In the genomic region with DNA sequence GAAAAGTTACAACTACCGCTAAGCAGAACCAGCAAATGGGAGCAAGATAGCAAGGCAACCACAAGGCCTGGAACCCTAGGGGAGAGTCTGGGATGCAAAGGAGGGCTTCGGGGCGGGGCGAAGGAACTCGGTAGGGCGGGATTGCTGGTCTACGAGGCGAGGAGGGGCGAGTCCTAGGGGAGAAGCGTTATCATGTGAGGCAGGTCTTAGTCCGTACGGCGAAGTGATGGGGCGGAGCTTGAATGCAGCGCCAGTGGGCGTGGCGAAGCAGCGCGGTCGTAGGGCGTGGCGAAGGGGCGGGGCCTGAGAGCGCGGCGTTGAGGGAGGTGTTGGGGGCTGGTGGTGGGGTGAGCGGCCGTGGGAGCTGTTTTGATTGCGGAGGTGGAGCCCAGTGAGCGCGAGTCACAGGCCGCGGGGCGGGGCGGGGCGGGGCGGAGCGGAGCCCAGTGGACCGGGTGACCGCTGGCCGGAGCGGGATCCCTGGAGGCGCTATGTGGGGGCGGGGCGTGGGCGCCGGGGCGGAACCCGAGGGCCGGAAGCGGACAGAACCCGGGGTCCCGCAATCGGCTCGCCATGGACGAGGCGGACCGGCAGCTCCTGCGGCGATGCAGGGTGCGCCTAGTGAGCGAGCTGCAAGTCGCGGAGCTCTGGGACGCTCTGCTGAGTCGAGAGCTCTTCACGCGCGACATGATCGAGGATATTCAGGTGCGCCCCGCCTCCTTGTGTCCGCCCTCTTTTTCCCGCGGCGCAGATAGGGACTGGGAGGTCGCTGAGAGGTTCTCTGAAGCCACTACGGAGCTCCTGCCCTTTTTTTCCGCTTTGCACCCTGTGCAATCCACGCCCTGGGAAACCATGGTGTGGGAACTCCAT, we compare ENCODE assay signal across 7 mouse cellular contexts. TPM values are rescaled to one million over a fixed set of nuclear protein-coding genes. Genes with fewer than 3 reads are reported as not detected.
DNase-seq lines count a peak whose midpoint lies in the region; ATAC-seq lines count a peak whose summit lies in the region.

Gene Casp9, plus strand, starts transcription at position 331 of the 870 bp plus-strand sequence.

- peak; percentile 98 for DNase-seq in adrenal gland, postnatal 14 days
- DNase-seq in embryonic facial prominence, embryonic 11.5 days (ENCODE audit: low spot score), result peak; percentile 97
- DNase-seq in heart, adult 11 months, result peak; percentile 100
- DNase-seq in kidney, adult 18-20 months, result peak; percentile 100
- DNase-seq in limb, embryonic 11.5 days (ENCODE audit: low spot score), result peak; percentile 99
- DNase-seq in midbrain, embryonic 14.5 days, result peak; percentile 96
- peak; percentile 98 to 99 for DNase-seq in spleen, adult 18-20 months

- under 1% methylated on average over 64 of the region's 80 CpGs for WGBS in embryonic facial prominence, embryonic 11.5 days
- under 1% methylated on average over 76 of the region's 80 CpGs for WGBS in limb, embryonic 11.5 days
- WGBS in midbrain, embryonic 14.5 days, result under 1% methylated on average over 79 of the region's 80 CpGs

- peak within 1 kb of the TSS; percentile 60 for H3K4me3 ChIP-seq in embryonic facial prominence, embryonic 11.5 days (ENCODE audit: low read depth, low read length)
- peak within 1 kb of the TSS; percentile 60 for H3K4me3 ChIP-seq in limb, embryonic 11.5 days (ENCODE audit: low read depth, low read length)
- peak within 1 kb of the TSS; percentile 75 for H3K4me3 ChIP-seq in midbrain, embryonic 14.5 days (replicated peaks; ENCODE audit: low read depth, low read length)

- peaks cover 4% of the 10 kb centered on the region; the same call in 1 of the 2 replicates for H3K4me1 ChIP-seq in embryonic facial prominence, embryonic 11.5 days (ENCODE audit: control insufficient read depth, insufficient read depth, low read length)
- peaks cover 2% of the 10 kb centered on the region; the same call in 1 of the 2 replicates for H3K4me1 ChIP-seq in limb, embryonic 11.5 days (ENCODE audit: control insufficient read depth, insufficient read depth, low read length)
- H3K4me1 ChIP-seq in midbrain, embryonic 14.5 days (ENCODE audit: control insufficient read depth, insufficient read depth, low read length), result peaks cover 16% of the 10 kb centered on the region

- H3K9me3 ChIP-seq in embryonic facial prominence, embryonic 11.5 days (replicated peaks; ENCODE audit: control insufficient read depth, low read length), result no peaks in the 10 kb centered on the region
- H3K9me3 ChIP-seq in limb, embryonic 11.5 days (ENCODE audit: control insufficient read depth, low read length), result no peaks in the 10 kb centered on the region
- no peaks in the 10 kb centered on the region for H3K9me3 ChIP-seq in midbrain, embryonic 14.5 days (ENCODE audit: control insufficient read depth, low read length)

- H3K27me3 ChIP-seq in embryonic facial prominence, embryonic 11.5 days (ENCODE audit: control insufficient read depth, insufficient read depth, low read length), result no peaks in the 10 kb centered on the region
- H3K27me3 ChIP-seq in limb, embryonic 11.5 days (ENCODE audit: control insufficient read depth, insufficient read depth, low read length), result no peaks in the 10 kb centered on the region
- no peaks in the 10 kb centered on the region for H3K27me3 ChIP-seq in midbrain, embryonic 14.5 days (ENCODE audit: control insufficient read depth, insufficient read depth, low read length)

- peak within 1 kb of the TSS; percentile 32 for H3K4me2 ChIP-seq in embryonic facial prominence, embryonic 11.5 days (ENCODE audit: low read depth, low read length)
- H3K4me2 ChIP-seq in limb, embryonic 11.5 days (ENCODE audit: low read depth, severe bottlenecking), result peak within 1 kb of the TSS; percentile 55
- H3K4me2 ChIP-seq in midbrain, embryonic 14.5 days (ENCODE audit: low read length), result peak within 1 kb of the TSS; percentile 69

- no peaks in the 10 kb centered on the region for H3K36me3 ChIP-seq in embryonic facial prominence, embryonic 11.5 days (replicated peaks; ENCODE audit: control insufficient read depth, insufficient read depth, low read depth, low read length)
- no peaks in the 10 kb centered on the region; the same call in 1 of the 2 replicates for H3K36me3 ChIP-seq in limb, embryonic 11.5 days (ENCODE audit: control insufficient read depth, insufficient read depth, low read length)
- peaks cover 16% of the 10 kb centered on the region for H3K36me3 ChIP-seq in midbrain, embryonic 14.5 days (ENCODE audit: control insufficient read depth, insufficient read depth, low read length)

- H3K9ac ChIP-seq in embryonic facial prominence, embryonic 11.5 days (replicated peaks; ENCODE audit: low read length), result peak within 1 kb of the TSS; percentile 61
- peak within 1 kb of the TSS; percentile 74 for H3K9ac ChIP-seq in limb, embryonic 11.5 days (ENCODE audit: low read length)
- H3K9ac ChIP-seq in midbrain, embryonic 14.5 days (replicated peaks; ENCODE audit: low read length), result peak within 1 kb of the TSS; percentile 70

- H3K27ac ChIP-seq in embryonic facial prominence, embryonic 11.5 days (replicated peaks; ENCODE audit: low read depth, low read length), result peak within 1 kb of the TSS; percentile 74
- peak within 1 kb of the TSS; percentile 70 for H3K27ac ChIP-seq in limb, embryonic 11.5 days (replicated peaks; ENCODE audit: low read depth, low read length)
- H3K27ac ChIP-seq in midbrain, embryonic 14.5 days (replicated peaks; ENCODE audit: low read depth, low read length), result peak within 1 kb of the TSS; percentile 91

- ATAC-seq in embryonic facial prominence, embryonic 11.5 days (replicated peaks; ENCODE audit: insufficient number of reproducible peaks, low FRiP score, low TSS enrichment, low read depth), result peak; percentile 78
- peak; percentile 86 for ATAC-seq in limb, embryonic 11.5 days (ENCODE audit: insufficient number of reproducible peaks, low FRiP score, low TSS enrichment, low read depth)
- ATAC-seq in midbrain, embryonic 14.5 days (ENCODE audit: low FRiP score, low TSS enrichment), result peak; percentile 78

RNA-seq across cellular contexts. Expression of gene Casp9, which starts in this region (rescaled TPM):
- total RNA-seq in adrenal gland, postnatal 14 days (2021), result 15.3 and 17.1 TPM in 2 replicates
- polyA plus RNA-seq in embryonic facial prominence, embryonic 11.5 days (2014; fragmentation: Nextera tagmentation; extraction: Ambion mirVana), result 13.3 and 14.1 TPM in 2 replicates
- 16.9 and 19.0 TPM in 2 replicates for polyA plus RNA-seq in limb, embryonic 11.5 days (2014; fragmentation: Nextera tagmentation; extraction: Ambion mirVana)
- polyA plus RNA-seq in midbrain, embryonic 14.5 days (2014; fragmentation: Nextera tagmentation; extraction: Ambion mirVana), result 18.4 and 18.5 TPM in 2 replicates

Comparison
In these comparisons a context has a peak if more than half of its experiments do, and no peak if none do; other contexts are left out.
1. Peak in every context shown above with its lines: DNase-seq, ATAC-seq, H3K4me3 ChIP-seq and H3K27ac ChIP-seq.